Mouse (Mus musculus): ENCODE measurements around the gene Tax1bp1.

Gene Tax1bp1

DNA sequence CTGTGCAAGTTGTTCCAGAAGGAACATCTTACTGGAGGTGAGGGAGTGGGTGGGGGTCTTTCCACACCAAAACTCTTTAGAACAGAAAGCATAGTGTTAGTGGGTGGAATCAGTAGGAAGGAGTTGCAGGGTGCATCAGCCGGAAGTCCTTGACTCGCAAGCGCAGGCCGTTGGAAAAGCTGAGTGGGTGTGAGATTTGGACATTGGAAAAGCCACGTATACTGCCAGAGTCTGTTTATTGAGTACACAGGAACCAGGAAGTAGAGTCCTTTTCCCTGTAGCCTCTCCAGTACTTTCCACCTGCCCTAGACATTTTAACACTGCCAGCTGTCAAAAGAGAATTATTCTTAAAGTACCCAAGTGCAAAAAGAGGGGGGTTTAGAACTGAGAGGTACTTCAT lies 5.7 kb upstream of the Tax1bp1 start:
- no peak for DNase-seq

DNA sequence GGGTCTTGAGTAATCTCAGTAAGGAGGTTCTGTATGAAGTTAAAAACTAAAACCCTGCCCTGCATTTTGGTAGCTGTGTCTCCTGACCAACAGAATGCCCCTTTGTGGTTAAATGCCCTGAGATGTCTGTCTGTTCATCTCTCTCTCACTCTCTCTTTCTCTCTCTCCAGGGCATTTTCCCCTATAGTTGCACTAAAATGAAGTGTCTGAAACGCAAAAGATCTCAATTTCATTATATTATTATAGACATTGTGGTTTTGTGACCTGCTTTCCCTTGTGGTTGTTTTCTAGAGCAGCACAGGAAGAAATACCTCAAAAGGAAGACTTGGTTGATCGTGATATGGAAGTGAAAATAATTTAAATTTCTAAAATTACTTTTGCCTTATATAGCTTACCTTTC lies 966 bp upstream of the Tax1bp1 start:
- no peak for DNase-seq

DNA sequence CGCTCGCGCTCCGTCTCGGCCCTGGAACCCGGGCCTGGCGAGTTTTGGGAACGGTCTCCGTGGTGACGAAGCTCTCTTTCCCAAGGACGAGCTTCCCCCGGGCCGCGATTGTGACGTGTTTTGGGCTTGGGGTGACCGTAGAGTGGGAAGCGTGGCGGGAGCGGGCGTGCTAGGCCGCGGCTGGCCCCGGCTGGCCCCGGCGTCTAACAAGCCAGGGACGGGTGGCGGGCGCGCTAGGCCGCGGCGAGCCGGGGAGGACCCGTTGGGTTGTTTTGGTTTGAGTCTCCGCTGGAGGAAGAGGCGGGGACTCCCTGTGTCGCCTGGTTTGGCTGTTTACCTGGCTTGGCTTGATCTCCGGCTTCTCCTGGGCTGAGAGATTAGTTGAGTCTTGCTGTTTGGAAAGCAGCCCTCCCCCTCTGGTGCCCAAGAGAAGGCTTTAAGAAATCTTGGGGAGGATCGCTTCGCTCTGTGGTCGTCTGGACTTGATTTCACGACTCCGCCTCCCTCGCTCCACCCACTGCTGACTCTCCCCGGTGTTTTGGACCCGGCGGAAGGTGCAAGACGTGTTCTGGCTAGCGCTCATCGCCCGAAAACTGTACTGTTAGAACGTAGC lies 474 bp downstream of the Tax1bp1 start:
- DNase-seq: peak; percentile 71 to 79

DNA sequence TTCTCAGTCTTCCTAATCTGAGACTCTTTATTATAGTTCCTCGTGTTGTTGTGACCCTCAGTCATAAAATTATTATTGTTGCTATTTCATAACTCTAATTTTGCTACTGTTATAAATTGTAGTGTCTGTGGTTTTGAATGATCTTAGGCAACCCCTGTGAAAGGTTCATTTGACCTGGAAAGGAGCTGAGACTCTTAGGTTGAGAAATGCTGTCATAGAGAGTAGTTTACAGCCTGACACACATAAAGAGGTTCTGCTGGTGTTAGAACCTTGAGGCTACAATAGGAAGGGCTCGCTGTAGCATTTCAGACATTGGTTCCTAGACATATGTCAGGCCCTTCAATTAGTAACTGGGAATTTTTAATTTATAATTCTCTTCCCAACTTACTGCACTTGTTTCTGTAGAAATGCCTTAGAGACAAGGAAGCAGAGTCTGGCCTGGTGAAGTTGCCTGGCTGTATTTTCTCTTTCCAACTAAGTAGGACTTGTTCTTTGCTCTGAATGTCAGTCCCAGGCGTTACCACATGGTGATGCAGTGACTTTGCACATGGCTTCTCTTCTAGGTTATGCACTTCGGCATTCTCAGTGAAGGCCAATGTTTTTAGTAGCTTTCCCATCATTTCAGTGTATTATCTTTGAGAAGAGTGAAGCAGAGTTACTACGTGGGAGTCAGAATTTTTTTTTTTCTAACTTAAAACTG lies 4.1 kb downstream of the Tax1bp1 start:
- no peak for DNase-seq

GRCm38 (mm10) chr6:52724805-52725439 lies 11.4 kb downstream of the Tax1bp1 start:
- DNase-seq: peak; percentile 8 to 65

GRCm38 (mm10) chr6:52730338-52730737 lies 16.8 kb downstream of the Tax1bp1 start:
- no peak for DNase-seq

DNA sequence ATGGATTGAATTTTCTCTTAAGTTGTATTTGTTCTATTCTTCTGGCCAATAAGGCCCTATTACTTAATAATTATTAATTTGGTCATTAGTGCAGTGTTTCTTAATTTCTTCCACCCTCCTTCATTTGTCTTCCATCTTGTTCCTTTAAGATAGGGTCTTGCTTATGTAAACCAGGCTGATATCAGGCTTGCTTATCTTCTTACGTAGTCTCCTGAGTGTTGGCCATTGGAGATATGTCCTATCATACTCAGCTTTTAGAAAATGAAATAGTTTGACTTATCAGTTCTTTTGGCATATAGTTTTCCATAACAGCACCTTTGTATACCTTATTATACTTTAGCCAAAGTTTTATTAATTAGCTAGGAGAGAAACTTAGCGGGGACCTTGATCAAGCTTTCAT lies 21.1 kb downstream of the Tax1bp1 start:
- DNase-seq: no peak

DNA sequence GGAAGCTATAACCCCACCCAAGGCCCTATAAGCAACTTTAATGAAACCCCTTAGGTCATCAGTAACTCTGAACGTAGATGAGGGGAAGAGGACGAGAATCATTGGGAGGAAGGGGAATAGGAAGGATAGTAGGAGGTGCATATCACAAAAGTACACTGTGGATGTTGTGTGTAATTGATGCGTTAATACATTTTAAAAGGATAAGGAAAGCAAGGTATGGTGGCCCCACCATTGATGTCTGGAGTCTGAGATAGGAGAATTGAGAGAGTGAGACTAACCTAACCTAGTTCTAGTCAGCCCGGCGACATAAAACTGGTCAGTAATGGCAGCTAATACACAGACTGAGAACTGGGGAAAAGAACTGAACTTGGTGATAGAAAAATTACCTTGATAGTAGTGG lies 39.3 kb downstream of the Tax1bp1 start:
- no peak for DNase-seq

DNA sequence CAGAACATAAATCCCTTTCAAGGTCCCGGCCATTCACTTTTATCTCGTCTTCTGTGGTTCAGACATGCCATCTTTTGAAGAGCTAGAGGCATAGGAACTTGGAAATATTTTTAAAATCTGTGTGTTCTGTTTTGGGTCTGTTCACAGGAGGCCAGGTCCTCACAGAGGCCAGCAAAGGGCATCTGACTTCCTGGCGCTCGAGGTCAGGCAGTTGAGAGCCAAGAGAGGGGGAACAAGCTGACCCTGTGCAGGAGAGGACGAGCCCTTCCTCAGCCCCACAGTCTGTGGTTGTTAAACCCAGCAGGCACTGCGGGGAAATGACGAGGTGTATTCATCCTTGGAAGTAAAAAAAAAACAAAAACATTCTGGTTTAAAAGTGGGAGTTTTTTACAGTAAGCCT lies 51.7 kb downstream of the Tax1bp1 start:
- no peak for DNase-seq

- no peak for DNase-seq
These were observed 57.3 kb downstream of the Tax1bp1 start for GRCm38 (mm10) chr6:52770789-52771188.

- no peak for DNase-seq
These were observed 59.6 kb downstream of the Tax1bp1 start for GRCm38 (mm10) chr6:52773132-52773531.

DNA sequence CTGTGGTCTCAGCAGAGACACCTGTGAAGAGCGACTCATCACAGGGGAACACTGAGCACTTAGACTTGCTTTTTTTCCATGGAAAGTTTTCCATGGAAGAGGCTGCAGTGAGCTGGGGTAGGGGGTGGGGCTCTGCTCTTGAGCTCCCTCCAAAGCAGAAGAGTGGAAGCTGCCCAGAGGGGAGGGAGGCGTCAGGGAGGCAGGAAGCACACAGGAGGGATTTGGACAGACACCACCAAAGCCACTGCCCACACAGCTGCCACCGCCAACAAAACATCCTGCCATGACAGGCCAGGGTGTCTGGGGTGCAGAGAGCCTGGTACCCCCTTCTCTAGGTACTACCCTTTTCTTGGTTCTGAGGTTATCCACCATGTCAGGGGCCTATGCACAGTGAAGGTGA lies 61.8 kb downstream of the Tax1bp1 start:
- DNase-seq: no peak

- DNase-seq: no peak
These were observed 62.4 kb downstream of the Tax1bp1 start for GRCm38 (mm10) chr6:52775956-52776355.

GRCm38 (mm10) chr6:52777034-52777433 lies 63.5 kb downstream of the Tax1bp1 start:
- DNase-seq: no peak

DNA sequence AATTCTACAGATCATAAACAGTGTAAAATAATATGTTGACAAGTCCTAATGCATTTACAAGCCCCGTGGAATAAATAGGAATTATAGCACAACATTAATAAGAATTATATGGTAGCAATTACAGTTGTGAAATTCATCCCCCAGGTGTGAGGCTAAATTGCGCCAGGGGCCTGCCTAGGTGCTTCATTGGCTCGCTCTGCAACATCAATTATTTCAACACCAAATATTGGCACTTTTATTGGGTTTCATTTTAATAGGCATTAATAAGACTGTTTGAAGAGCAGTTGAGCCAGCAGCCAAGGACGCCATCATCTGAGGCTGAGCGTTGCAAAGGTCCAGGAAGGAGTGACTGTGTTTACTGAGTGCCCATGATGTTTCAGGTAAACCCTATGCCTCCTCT lies 65.0 kb downstream of the Tax1bp1 start:
- no peak for DNase-seq

GRCm38 (mm10) chr6:52779546-52779945 lies 66.0 kb downstream of the Tax1bp1 start:
- DNase-seq: no peak

DNA sequence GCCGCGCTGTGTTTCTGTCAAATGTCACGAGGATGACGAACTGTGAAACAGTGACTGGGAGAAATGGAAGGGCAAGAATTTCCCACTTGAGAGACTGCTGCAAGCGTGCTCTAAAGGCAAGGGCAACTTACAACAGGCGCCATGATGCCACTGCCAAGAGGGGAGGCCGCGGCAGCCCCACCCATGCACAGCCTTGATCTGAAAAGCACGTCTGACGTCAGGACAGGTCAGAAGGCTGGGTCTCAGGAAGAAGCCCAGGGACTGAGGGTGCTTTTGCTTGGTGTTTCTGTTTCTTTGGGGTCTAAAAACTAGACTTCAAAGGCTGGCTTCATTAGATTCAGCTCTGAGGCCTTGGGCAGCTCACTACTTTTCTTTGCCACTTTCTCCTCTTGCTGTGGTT lies 76.8 kb downstream of the Tax1bp1 start:
- no peak for DNase-seq

DNA sequence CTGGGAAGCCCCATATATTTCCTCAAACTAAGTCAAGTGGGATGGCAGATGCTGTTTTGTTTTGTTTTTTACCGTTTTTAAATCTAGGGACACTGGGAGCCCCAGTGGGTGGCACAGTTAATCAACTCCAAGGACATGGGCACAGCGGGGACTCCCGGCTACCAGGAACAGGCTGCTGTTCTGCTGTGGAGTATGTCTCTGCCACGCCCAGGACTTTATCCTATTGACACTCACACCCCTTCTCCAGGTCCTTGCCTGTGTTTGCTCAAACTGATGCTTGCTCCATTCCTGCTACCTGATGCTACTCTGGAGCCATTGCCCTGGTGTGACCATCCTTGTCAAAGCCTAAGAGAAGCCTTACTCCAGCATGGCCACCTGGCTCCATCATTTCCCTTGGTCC lies 77.3 kb downstream of the Tax1bp1 start:
- no peak for DNase-seq

DNA sequence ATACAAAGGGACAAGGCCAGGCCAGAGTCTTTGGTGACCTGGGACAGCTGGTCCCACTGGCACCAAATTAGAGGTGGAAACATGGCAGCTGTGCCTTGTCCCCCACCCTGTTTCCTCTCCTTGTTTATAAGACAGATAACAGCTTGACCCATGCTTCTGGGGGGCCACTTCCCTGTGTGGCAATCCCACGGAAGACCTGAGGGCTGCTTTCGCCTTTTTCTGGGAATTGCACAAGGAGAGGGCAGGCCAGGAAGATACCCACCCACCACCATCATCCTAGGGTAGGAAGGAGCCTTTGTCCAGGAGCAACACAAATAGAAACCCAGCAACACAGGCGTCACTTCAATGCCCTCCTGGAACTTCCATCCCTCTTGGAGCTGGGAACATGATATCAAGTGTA lies 78.9 kb downstream of the Tax1bp1 start:
- DNase-seq: no peak

DNA sequence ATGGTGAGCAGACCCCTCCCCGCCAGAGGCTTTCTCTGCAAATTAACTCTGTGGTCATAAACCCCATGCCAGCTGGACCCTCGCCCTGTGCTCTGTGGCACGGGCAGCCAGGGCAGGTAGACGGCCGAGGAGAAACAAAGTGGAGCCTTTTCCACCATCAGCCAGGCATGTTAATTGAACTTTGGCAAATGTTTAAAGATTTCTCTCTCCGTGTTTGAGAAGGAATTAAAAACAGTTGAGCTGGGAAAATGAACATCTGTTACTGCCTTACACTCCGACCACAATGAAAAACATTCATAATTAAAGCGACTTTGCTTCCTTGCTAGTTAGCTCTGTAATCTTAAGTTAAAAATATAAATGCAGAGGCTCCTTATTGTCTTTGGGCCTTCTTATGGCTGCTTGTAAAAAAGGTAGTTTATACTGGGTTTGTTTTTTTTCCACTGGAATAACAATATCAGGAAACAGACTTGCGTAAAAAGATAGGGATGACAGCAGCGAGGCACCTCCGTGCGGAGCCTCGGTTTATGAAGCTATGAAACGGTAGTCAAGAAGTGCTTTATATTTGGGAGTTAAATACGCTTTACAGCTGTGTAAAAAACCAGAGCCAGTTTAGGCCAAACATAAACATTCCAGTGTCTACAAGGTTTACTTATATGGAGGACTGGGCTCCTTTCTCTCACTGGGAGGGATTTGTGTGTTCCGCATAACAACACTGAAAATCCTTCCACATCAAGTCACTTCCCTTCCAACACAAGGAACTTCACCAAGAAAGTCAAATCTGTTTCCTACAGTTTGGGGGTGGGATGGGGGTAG lies 81.7 kb downstream of the Tax1bp1 start:
- no peak for DNase-seq

DNA sequence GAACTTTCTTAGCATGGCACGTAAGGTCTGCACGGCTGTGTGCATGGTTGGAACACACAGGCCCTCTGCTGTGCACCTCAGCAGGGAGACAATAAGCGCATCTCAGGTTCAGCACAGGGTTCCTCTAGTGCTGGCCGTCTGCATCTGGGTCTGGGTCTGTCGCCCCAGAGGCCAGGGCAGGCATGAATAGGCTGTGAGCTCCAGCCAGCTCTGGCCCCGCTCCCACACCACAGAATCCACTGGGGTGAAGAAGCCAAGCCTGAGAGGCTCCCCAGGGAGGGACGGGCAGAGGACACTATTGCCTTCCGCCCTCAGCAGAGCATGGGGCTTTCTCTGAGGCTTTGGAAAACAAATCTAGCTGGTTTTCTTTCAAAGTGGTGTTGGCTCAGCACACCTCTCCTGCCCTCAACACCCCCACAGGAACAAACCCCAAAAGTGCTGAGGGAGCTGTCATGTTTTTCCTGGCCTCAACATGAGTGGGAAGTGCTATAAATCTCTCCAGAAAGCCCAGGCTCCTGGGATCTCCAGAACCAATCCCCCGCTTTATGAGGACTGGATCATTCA lies 82.6 kb downstream of the Tax1bp1 start:
- DNase-seq: no peak

DNA sequence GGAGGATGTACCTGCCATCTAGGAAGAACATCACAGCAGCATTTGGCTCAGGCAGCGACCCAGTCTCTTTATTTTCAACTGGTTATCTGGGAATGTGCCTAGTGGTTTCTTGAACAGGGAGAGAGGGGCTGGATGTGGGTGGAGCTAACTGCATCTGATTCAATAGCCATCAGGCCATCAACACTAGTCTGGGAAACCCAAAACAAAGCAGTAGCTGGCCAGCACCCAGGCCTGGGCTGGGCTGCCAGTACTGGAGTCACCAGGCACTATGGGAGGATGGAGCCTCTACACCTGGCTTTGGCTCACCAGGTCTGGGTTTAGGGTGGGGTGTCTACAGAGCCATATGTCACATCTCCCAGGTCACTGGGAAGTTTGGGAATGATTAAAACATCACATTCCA lies 83.2 kb downstream of the Tax1bp1 start:
- no peak for DNase-seq

GRCm38 (mm10) chr6:52797252-52797800 lies 83.8 kb downstream of the Tax1bp1 start:
- no peak for DNase-seq
